Mouse (Mus musculus): Measurements from ENCODE around the gene Tpp1.

The Tpp1 gene

DNA sequence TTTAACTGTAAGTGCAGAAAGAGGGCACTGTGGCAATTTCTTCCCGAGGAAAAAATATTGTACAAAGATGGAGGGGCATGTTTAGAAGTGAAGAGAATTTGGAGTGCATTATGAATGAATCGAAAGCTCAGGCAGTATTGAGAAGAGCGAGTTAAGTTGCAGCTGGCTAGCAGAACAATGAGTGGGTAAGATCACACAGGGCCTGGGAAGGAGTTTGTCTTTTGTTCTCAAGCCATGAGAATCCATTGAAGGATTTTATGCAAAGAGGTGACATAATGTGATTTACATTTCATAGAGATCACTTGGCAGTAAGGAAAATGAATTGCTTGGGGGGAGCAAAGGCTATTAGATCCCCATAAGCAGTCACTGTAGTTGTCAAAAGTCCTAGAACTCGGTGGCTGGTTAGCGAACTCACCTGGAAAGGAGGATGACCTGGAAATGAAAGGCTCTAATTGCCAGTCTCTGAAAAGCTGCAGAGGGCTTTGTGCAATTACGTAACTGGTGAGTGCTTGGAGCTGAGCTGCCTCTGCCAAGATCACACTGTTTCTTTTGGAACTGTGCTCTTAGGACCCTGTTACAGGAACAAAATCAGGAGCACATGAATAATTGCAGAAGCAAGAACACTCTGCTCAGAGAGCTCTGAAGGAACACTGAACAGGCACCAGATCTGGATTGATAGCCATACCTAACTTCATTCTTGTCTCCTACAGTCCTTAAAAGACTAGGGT is 23.2 kb downstream of the Tpp1 start:
- no peak for DNase-seq (ENCODE audit: low spot score)

- no peak for DNase-seq (ENCODE audit: low spot score)
These were observed 25.1 kb downstream of the Tpp1 start for GRCm38 (mm10) chr7:105726980-105727325.

GRCm38 (mm10) chr7:105726144-105726979 is 25.7 kb downstream of the Tpp1 start:
- peak; percentile 43 for DNase-seq (ENCODE audit: low spot score)

DNA sequence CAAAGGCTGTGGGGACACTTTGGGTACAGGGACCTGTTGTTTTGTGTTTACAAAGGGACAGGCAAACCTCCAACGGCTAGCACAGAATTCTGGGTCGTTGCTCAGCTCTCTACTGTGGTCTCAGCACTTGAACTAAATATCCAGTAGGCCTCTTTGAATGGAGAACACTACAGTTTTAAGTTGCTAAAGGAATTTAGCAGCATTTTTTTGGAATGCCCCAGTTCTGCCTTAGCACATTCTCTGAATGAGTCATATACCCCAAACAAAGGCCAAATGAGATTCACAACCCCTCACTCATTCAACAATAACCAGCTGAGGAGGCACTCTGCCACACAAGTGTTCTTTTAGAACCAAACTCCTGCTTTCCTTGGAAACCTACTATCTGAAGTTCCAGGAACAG is 30.1 kb downstream of the Tpp1 start:
- DNase-seq (ENCODE audit: low spot score) = no peak

DNA sequence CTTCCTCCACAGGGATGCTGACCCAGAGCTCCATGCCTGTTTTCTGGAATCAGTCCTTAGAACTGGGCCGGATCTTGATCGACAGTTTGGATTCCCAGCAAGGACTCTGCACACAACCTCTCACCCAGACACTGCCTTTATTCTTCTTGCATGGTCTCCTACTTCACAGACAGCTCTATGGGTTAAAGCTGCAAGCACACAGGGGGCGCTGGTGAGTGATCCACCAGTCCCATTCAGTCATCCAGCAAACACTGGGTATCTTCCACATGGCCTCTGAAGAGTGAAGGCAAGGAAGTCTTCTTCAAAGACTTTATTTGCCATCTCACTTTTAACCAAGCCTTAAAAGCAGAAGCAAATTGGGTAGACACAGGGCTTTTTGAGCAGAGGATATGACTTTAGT is 36.7 kb downstream of the Tpp1 start:
- no peak for DNase-seq (ENCODE audit: low spot score)

- DNase-seq (ENCODE audit: low spot score) = no peak
These were observed 43.3 kb downstream of the Tpp1 start for GRCm38 (mm10) chr7:105708733-105709132.

GRCm38 (mm10) chr7:105703816-105704215 is 48.2 kb downstream of the Tpp1 start:
- DNase-seq (ENCODE audit: low spot score) = no peak

DNA sequence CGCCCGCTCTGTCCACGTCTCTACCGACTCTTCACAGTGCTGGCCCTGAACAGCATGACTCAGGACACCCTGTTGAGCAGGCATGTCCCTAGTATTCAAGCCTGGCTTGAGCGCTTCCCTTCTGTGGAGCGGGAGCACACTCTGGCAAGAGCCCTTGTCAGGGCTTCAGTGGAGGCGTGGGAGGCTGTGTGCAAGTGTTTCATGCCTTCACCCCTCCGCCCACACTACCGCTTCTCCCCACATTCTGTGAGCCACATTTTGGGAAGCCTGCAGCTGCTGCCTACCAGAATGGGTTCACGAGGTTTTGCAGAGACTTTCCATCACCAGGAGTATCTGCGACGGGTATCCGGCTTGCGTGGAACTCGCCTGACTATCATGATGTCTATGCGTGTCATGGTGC is 48.9 kb downstream of the Tpp1 start:
- DNase-seq (ENCODE audit: low spot score) = no peak
